Comparison of ENCODE assay signal across 12 mouse cellular contexts in the genomic region with DNA sequence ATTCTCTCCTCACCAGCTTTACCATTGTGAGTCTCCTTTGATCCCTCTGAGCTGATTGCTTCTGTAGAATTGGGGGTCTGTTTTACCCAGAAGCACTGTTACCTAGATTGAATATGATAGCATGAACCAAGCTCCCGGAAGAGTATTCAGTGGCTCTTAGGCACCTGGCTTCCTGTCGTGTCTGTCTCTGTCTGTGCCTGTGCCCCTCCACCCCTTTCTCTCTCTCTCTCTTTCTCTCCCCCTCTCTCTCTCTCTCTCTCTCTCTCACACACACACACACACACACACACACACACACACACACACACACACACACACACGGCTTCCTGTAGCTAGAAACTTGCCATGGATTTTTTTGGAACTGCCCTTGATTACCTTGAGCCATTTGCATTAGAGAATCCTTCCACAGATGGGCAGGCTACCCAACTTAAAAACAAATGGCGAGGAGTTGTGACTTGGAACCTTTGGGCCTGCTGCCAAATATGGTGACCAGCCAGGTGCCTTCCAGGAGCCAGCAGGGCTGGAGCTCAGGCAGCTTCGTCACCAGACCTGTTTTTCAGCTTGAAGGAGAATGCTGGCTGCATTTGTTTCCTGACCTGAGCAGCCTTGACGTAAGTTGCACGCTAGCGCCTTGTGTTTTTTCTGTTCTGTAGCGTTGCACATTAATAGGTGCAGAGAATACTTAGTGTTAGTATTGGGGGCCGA. TPM values are rescaled to one million over a fixed set of nuclear protein-coding genes. Genes with fewer than 3 reads are reported as not detected.
DNase-seq lines count a peak whose midpoint lies in the region; ATAC-seq lines count a peak whose summit lies in the region.
"Had no signal": no experiment of that assay in that cellular context is flagged by ENCODE, and none has a peak within 500 bp of the region (broad histone marks: within the 10 kb centered on the region; RNA-seq: fewer than 3 reads in every experiment).

No protein-coding gene starts in this region.

- intact Hi-C loops in heart, postnatal 25 days (cut with DNase I): no loop called here

- no peaks in the 10 kb centered on the region for H3K27me3 ChIP-seq in forebrain, embryonic 15.5 days
- H3K27me3 ChIP-seq in forebrain, embryonic 16.5 days (replicated peaks; ENCODE audit: control insufficient read depth, insufficient read depth, low read length): no peaks in the 10 kb centered on the region
- H3K27me3 ChIP-seq: liver, embryonic 15.5 days had no signal

- no peak overlapping the region for H3K4me3 ChIP-seq in forebrain, embryonic 15.5 days
- H3K4me3 ChIP-seq in forebrain, embryonic 16.5 days (replicated peaks; ENCODE audit: low read length): no peak overlapping the region
- H3K4me3 ChIP-seq: gastrocnemius, adult 2 months; liver, embryonic 15.5 days had no signal

- H3K9me3 ChIP-seq in forebrain, embryonic 15.5 days: no peaks in the 10 kb centered on the region
- no peaks in the 10 kb centered on the region for H3K9me3 ChIP-seq in forebrain, embryonic 16.5 days (ENCODE audit: control insufficient read depth, low read length)
- H3K9me3 ChIP-seq: liver, embryonic 15.5 days had no signal

- H3K4me2 ChIP-seq in forebrain, embryonic 15.5 days (replicated peaks): no peak overlapping the region
- no peak overlapping the region for H3K4me2 ChIP-seq in forebrain, embryonic 16.5 days (ENCODE audit: low read length)
- H3K4me2 ChIP-seq: liver, embryonic 15.5 days had no signal

- peaks cover 7% of the 10 kb centered on the region for H3K4me1 ChIP-seq in forebrain, embryonic 15.5 days
- H3K4me1 ChIP-seq in forebrain, embryonic 16.5 days (replicated peaks; ENCODE audit: control insufficient read depth, insufficient read depth, low read length): peaks cover 7% of the 10 kb centered on the region; the same call in 1 of the 2 replicates

- 74% methylated on average over 10 of the region's 10 CpGs for WGBS in forebrain, embryonic 15.5 days
- WGBS in forebrain, embryonic 16.5 days: 74% methylated on average over 10 of the region's 10 CpGs

- H3K27ac ChIP-seq in forebrain, embryonic 15.5 days (replicated peaks): 0 out of 2 replicates have a peak overlapping the region, but pooled peaks have one; percentile 12
- H3K27ac ChIP-seq in forebrain, embryonic 16.5 days (ENCODE audit: low read length): no peak overlapping the region
- H3K27ac ChIP-seq: gastrocnemius, adult 2 months; liver, embryonic 15.5 days had no signal

- no peak for ATAC-seq in forebrain, embryonic 15.5 days (replicated peaks)
- no peak for ATAC-seq in forebrain, embryonic 16.5 days

- no peak overlapping the region for H3K9ac ChIP-seq in forebrain, embryonic 15.5 days (replicated peaks)
- H3K9ac ChIP-seq in forebrain, embryonic 16.5 days (replicated peaks; ENCODE audit: low read depth, low read length): no peak overlapping the region
- H3K9ac ChIP-seq: liver, embryonic 15.5 days had no signal

- DNase-seq in brain, adult 2 months (ENCODE audit: low read depth, low spot score): peak; percentile 85
- DNase-seq in kidney, adult 18-20 months: peak; percentile 78
- peak; percentile 81 for DNase-seq in lung, postnatal 25 days (ENCODE audit: low spot score)
- no peak for DNase-seq in heart, postnatal 25 days (ENCODE audit: low spot score)
- no peak for DNase-seq in right cerebral cortex, adult 2 months (ENCODE audit: low spot score in 2 of 2)
- DNase-seq in adrenal gland, adult 8-10 months: no peak
- DNase-seq: adrenal gland, postnatal 25 days; gastrocnemius, adult 2 months had no signal

- peaks cover 20% of the 10 kb centered on the region for H3K36me3 ChIP-seq in forebrain, embryonic 15.5 days
- H3K36me3 ChIP-seq in forebrain, embryonic 16.5 days (ENCODE audit: control insufficient read depth, insufficient read depth): peaks cover 7% of the 10 kb centered on the region

RNA-seq across cellular contexts. Expression of a gene that starts 27.1 kb away (rescaled TPM):
- 0.05 and 0.14 TPM in 2 replicates for polyA plus RNA-seq in forebrain, embryonic 15.5 days (2015; fragmentation: Nextera tagmentation; extraction: Ambion mirVana)
- polyA plus RNA-seq in forebrain, embryonic 16.5 days (2015; fragmentation: Nextera tagmentation; extraction: Ambion mirVana): 0.05 and 0.09 TPM in 2 replicates
- total RNA-seq in heart, postnatal 25 days (2021): not detected
- total RNA-seq in adrenal gland, adult 8-10 months (2022): 1 to 10 TPM in 3 of 4 experiments, under 1 TPM in 1; 0.61 to 3.0 (median 2.3) TPM
- total RNA-seq: gastrocnemius, adult 2 months had no signal
- polyA plus RNA-seq: C2C12 had no signal

Comparison
In these comparisons a context has a peak if more than half of its experiments do, and no peak if none do; other contexts are left out.
1. DNase-seq: peak in brain, adult 2 months (single experiment), kidney, adult 18-20 months (single experiment) and lung, postnatal 25 days (single experiment); none in heart, postnatal 25 days (single experiment), right cerebral cortex, adult 2 months (0 of 2) and adrenal gland, adult 8-10 months (single experiment).